Mouse (Mus musculus): Measurements from ENCODE around the gene Taf1. TPM values are rescaled to one million over a fixed set of nuclear protein-coding genes. Genes with fewer than 3 reads are reported as not detected.

Gene Taf1
- total and polyA plus RNA-seq, 2 experiments, result 1.7 to 13.3 TPM

- Histone ChIP-seq H3K4me3 (ENCODE audit: insufficient read depth, low read depth, low read length) (no peak overlapping the region), H3K36me3 (ENCODE audit: control insufficient read depth, insufficient read depth, low read length) (no peaks in the 10 kb centered on the region), H3K4me1 (ENCODE audit: control insufficient read depth, insufficient read depth, low read length) (no peaks in the 10 kb centered on the region), H3K27me3 (ENCODE audit: control insufficient read depth, insufficient read depth, low read length) (no peaks in the 10 kb centered on the region), H3K9ac (ENCODE audit: low read depth, low read length) (no peak overlapping the region), H3K79me2 (ENCODE audit: control insufficient read depth, insufficient read depth, low read length) (no peaks in the 10 kb centered on the region), H3K27ac (replicated peaks; ENCODE audit: insufficient read depth, low read depth, low read length) (no peak overlapping the region)
- TF ChIP-seq CTCF (IDR thresholded peaks at IDR 0.05; ENCODE audit: low read depth, low read length) (no peak), POLR2A (IDR thresholded peaks at IDR 0.05; ENCODE audit: extremely low read depth, insufficient read depth, low read length) (no peak)
- no peak for DNase-seq (ENCODE audit: extremely low read depth, low read depth, low spot score)
- WGBS, result 74% methylated on average over 3 of the region's 3 CpGs
Measured at GRCm38 (mm10) chrX:101622539-101622938, 90.0 kb downstream of the Taf1 start.

GRCm38 (mm10) chrX:101636821-101637525, 104.4 kb downstream of the Taf1 start:
- H3K79me2 ChIP-seq (ENCODE audit: control insufficient read depth, insufficient read depth, low read length), result peaks cover 10% of the 10 kb centered on the region; the same call in 1 of the 2 replicates
- no peak for DNase-seq (ENCODE audit: extremely low read depth, low read depth, low spot score)
- H3K36me3 ChIP-seq (ENCODE audit: control insufficient read depth, insufficient read depth, low read length), result no peaks in the 10 kb centered on the region
- TF ChIP-seq CTCF (IDR thresholded peaks at IDR 0.05; ENCODE audit: low read depth, low read length) (no peak), POLR2A (IDR thresholded peaks at IDR 0.05; ENCODE audit: extremely low read depth, insufficient read depth, low read length) (no peak)
- no peak overlapping the region for H3K27ac ChIP-seq (replicated peaks; ENCODE audit: insufficient read depth, low read depth, low read length)
- peaks cover 4% of the 10 kb centered on the region; the same call in 1 of the 2 replicates for H3K4me1 ChIP-seq (ENCODE audit: control insufficient read depth, insufficient read depth, low read length)
- no peaks in the 10 kb centered on the region for H3K27me3 ChIP-seq (ENCODE audit: control insufficient read depth, insufficient read depth, low read length)
- H3K9ac ChIP-seq (ENCODE audit: low read depth, low read length), result no peak overlapping the region
- H3K4me3 ChIP-seq (ENCODE audit: insufficient read depth, low read depth, low read length), result no peak overlapping the region
- 62% methylated on average over 8 of the region's 9 CpGs for WGBS

GRCm38 (mm10) chrX:101638856-101639255, 106.3 kb downstream of the Taf1 start:
- Histone ChIP-seq H3K9ac (ENCODE audit: low read depth, low read length) (no peak overlapping the region), H3K4me1 (ENCODE audit: control insufficient read depth, insufficient read depth, low read length) (peaks cover 9% of the 10 kb centered on the region), H3K36me3 (ENCODE audit: control insufficient read depth, insufficient read depth, low read length) (peaks cover 5% of the 10 kb centered on the region; the same call in 1 of the 2 replicates), H3K79me2 (ENCODE audit: control insufficient read depth, insufficient read depth, low read length) (peaks cover 10% of the 10 kb centered on the region; the same call in 1 of the 2 replicates), H3K27me3 (ENCODE audit: control insufficient read depth, insufficient read depth, low read length) (no peaks in the 10 kb centered on the region), H3K27ac (replicated peaks; ENCODE audit: insufficient read depth, low read depth, low read length) (no peak overlapping the region), H3K4me3 (ENCODE audit: insufficient read depth, low read depth, low read length) (no peak overlapping the region)
- no peak for DNase-seq (ENCODE audit: extremely low read depth, low read depth, low spot score)
- WGBS, result 33% methylated on average over 3 of the region's 3 CpGs
- TF ChIP-seq CTCF (IDR thresholded peaks at IDR 0.05; ENCODE audit: low read depth, low read length), result no peak
- TF ChIP-seq POLR2A (IDR thresholded peaks at IDR 0.05; ENCODE audit: extremely low read depth, insufficient read depth, low read length), result no peak

GRCm38 (mm10) chrX:101639306-101639705, 106.8 kb downstream of the Taf1 start:
- WGBS, result 1% methylated on average over 13 of the region's 13 CpGs
- no peak for DNase-seq (ENCODE audit: extremely low read depth, low read depth, low spot score)
- Histone ChIP-seq H3K9ac (ENCODE audit: low read depth, low read length) (peak overlapping the region; percentile 55; the same call in 1 of the 2 replicates), H3K27me3 (ENCODE audit: control insufficient read depth, insufficient read depth, low read length) (no peaks in the 10 kb centered on the region), H3K4me1 (ENCODE audit: control insufficient read depth, insufficient read depth, low read length) (peaks cover 11% of the 10 kb centered on the region), H3K27ac (replicated peaks; ENCODE audit: insufficient read depth, low read depth, low read length) (peak overlapping the region; percentile 54; the same call in 1 of the 2 replicates), H3K79me2 (ENCODE audit: control insufficient read depth, insufficient read depth, low read length) (peaks cover 10% of the 10 kb centered on the region; the same call in 1 of the 2 replicates), H3K4me3 (ENCODE audit: insufficient read depth, low read depth, low read length) (peak overlapping the region; percentile 38; the same call in 1 of the 2 replicates), H3K36me3 (ENCODE audit: control insufficient read depth, insufficient read depth, low read length) (peaks cover 6% of the 10 kb centered on the region; the same call in 1 of the 2 replicates)
- TF ChIP-seq CTCF (IDR thresholded peaks at IDR 0.05; ENCODE audit: low read depth, low read length) (no peak), POLR2A (IDR thresholded peaks at IDR 0.05; ENCODE audit: extremely low read depth, insufficient read depth, low read length) (no peak)

GRCm38 (mm10) chrX:101639741-101640166, 107.2 kb downstream of the Taf1 start, which contains the start of gene Ogt:
Gene Ogt, plus strand, starts transcription at chrX:101640060.
- peaks cover 11% of the 10 kb centered on the region for H3K4me1 ChIP-seq (ENCODE audit: control insufficient read depth, insufficient read depth, low read length)
- WGBS, result under 1% methylated on average over 24 of the region's 24 CpGs
- H3K79me2 ChIP-seq (ENCODE audit: control insufficient read depth, insufficient read depth, low read length), result peaks cover 10% of the 10 kb centered on the region; the same call in 1 of the 2 replicates
- H3K36me3 ChIP-seq (ENCODE audit: control insufficient read depth, insufficient read depth, low read length), result peaks cover 6% of the 10 kb centered on the region; the same call in 1 of the 2 replicates
- H3K27me3 ChIP-seq (ENCODE audit: control insufficient read depth, insufficient read depth, low read length), result no peaks in the 10 kb centered on the region
- peak within 1 kb of the TSS; percentile 89 for H3K27ac ChIP-seq (replicated peaks; ENCODE audit: insufficient read depth, low read depth, low read length)
- peak within 1 kb of the TSS; percentile 93 for H3K4me3 ChIP-seq (ENCODE audit: insufficient read depth, low read depth, low read length)
- peak within 1 kb of the TSS; percentile 99 for H3K9ac ChIP-seq (ENCODE audit: low read depth, low read length)
- DNase-seq (ENCODE audit: extremely low read depth, low read depth, low spot score), result peak; percentile 97
- TF ChIP-seq CTCF (IDR thresholded peaks at IDR 0.05; ENCODE audit: low read depth, low read length) (no peak), POLR2A (IDR thresholded peaks at IDR 0.05; ENCODE audit: extremely low read depth, insufficient read depth, low read length) (peak; percentile 25; the same call in 1 of the 2 replicates)
